Mouse (Mus musculus): ENCODE data around the gene Crybb1.

The Crybb1 gene

DNA sequence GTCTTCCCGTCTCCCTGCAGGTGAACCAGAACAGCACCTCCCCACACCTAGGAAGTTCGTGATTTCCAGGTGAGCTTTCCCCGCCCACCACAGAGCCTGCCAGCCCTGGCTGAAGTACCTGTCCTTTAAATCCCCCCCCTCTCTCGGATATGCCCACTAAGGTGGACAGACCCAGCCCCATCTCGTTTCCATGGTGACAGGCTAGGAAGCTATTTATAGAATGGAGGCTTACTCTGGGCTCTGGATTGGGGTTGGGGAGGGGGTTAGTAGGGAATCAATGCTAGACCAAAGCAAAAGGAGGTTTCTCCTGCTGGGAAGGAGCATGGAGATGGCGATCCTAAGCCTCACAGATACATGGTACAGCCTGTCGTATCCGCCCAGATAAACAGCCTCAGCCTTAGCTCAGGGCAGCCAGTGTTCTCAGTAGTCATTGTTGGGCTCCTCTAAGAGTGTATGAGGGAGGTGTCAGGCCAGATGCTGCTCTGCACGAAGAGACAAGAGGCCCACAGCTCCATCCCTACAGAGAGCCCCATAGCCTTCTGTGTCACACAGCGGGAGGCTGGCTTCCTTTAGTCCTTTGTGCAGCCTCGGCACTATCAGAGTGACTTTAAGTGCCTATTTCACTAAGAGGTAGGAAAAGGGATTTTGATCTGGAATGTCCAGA lies 57.7 kb downstream of the Crybb1 start:
- no peak for DNase-seq

GRCm38 (mm10) chr5:112316468-112316867 lies 60.9 kb downstream of the Crybb1 start:
- peak in 1 of 2 experiments; percentile 24 for DNase-seq

DNA sequence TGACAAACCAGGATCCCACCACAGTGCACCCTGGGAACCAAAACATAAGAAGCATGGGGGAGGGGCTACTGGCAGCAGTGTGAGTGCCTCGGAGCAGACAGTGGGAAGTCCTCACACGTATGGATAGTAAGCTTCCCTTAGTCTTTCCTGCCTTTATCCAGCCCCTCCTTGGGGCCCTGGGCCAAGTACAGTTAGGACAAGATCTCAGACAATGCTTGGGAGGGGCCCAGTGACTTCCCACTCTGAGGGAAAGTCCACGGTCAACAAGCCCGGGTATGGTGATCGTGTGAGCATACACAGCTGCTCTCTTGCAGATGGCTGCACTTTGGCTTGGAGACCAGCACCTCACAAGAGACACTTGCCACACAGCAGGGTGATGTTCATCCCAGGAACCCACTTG lies 61.7 kb downstream of the Crybb1 start:
- peak; percentile 59 to 83 for DNase-seq
